Mouse (Mus musculus): ENCODE measurements at regions not wholly inside any gene's neighbourhood (a gene's known extent, or its start where the extent isn't known, plus 50 kb on each side); places are given as distances from the start of the nearest gene placed in this dataset.

DNA sequence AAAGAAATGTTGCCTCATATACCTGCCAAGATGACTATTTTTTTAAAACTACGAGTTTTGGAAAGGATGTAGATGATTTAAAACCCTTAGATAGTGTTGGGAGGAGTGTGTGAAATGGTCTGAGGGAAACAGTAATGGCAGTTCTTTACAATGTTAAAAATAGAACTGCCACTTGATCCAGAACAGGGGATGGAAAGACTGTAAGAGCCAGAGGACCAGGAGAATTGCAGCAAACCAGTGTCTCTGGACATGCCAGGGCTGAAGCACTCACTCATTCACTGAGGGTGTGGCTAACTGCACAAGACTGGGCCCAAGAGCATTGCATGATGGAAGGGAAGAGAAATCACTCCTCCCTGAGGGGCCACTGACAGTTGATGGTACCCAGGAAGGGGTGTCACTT is 53.9 kb upstream of the Rasgef1b start:
- no peak for DNase-seq (ENCODE audit: low read depth)

DNA sequence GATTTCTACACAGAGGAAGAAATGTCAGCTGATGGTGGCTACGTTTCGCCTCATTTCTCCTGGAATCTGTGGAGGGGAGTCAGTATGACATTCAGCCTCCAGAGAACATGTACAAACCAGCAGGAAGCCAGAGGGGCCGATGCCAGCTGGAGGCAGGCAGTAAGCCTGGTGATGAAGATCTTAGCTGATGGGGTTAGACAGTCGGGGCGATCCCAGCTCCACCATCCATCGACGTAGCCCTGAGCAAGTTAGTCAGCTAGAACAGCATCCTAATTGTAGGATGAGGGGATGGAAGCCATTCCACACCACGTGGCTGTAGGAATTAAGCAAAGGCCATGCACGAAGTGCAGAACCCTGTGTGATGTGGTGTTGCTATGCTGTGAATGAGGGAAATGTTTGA is 57.0 kb upstream of the Rasgef1b start:
- DNase-seq (ENCODE audit: low read depth), result no peak

DNA sequence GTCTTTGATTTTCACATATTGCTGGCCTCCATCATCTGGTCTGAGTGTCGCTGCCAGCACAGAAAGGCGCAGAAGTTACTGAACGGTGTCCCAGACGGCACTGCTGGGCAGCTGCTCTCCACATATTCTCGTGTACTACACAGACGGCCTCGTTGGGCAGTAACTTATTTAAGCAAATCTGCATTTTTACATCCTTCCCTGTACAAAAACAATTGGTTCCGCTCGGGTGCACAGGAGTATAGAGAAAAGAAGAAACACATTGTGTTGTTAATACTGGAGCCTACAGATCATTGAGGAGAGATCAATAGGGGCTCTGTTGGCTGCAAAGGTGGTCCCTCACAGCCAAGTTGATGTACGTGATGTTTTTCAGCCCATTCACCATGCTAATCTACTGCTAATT is 58.4 kb upstream of the Rasgef1b start:
- DNase-seq (ENCODE audit: low read depth), result no peak

DNA sequence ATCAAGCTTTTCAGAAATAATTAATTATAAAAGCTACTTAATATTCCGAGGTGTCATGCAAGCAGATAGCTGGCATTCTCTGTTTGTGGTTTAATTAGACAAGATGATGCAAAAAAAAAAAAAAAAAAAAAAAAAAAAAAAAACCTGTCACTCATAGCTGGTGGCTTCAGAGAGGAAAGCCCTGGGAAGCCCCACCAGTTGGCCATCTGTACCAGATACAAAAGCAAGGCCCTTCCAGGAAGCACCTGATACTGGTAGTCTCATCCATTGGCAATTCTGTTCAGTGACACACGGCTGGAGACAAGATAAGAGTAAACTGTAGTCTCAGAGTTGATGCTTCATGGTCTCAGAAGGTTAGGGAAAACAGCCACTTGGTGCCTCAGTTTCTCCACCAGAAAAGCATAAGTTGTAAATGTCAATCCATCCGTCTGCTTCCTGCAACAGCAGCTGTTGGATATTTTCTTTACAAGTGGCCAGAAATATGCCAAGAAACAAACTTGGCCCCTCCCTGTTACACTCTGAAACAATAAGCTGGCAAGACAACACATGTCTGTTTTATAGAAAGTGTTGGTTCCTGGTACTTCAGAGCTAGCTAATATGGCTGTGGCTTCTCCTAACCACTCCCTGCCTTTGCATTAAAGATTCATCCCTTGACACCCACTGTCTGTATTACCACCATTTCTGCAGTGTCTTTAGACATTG is 59.0 kb upstream of the Rasgef1b start:
- no peak for DNase-seq (ENCODE audit: low read depth)

DNA sequence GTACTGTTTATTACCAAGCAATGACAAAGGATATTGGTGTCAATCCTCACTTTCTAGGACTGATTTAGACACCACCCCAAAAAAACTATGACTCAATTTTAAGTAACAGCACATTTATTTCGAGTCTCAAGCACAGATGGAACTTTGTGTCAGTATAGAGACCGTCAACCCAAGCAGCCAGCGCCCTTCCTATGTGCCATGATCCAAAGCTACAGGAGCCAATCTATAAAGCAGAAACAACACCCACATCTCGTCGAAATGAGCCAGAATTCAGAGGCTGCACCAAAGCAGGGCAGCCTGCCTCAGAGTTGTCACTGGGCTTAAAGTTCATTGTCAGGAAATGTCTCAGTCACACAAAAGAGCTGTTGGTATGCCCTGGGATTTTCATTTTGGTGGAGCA is 61.9 kb upstream of the Rasgef1b start:
- DNase-seq (ENCODE audit: low read depth), result no peak

DNA sequence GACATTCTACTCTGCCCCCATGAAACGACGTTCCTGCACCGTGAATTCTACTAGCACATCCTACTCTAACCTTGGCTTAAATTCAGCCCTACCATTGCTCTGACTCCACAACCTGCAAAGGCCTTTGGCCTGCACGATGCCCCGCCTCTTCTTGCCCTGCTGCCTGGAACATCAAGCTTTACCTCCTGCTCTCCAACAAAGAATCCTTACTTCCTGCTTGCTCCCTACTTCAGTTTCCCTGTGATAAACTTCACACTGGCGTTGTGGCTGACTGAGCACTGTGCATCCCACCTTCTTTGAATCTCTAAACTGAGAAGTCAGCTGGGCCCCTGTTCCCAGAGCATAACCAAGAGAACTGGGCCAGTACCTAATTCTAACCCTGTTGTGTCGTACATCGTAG is 71.7 kb upstream of the Rasgef1b start:
- no peak for DNase-seq (ENCODE audit: low read depth)

DNA sequence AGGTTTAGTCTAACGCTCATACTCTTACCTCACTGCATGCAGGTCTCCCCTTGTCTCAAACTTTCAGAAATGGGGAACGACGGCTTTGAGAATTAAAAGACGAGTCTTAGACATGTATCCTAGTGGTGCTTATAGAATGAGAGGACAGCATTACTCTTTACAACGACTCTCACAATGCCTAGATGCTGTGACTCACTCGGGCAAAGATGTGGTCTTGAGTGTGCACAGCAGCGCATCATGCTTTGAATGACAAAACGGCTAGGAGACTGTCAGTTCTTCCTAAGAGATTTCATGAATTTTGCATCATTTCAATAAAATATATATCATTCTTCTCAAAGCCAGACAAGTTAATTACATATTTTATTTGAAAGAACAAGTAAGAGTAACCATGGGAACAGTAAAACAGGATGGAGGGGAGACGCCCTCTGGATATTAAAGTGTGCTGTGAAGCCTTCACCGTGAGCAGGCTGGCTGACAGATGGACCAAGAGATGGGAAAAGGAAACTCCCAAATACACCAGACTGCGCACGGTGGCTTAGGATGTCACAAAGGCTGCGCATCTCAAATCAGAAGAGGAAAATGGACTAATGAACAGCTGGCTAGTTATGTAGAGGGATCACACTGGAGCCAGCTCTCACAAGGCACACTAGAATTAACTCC is 73.1 kb upstream of the Rasgef1b start:
- DNase-seq (ENCODE audit: low read depth), result no peak

DNA sequence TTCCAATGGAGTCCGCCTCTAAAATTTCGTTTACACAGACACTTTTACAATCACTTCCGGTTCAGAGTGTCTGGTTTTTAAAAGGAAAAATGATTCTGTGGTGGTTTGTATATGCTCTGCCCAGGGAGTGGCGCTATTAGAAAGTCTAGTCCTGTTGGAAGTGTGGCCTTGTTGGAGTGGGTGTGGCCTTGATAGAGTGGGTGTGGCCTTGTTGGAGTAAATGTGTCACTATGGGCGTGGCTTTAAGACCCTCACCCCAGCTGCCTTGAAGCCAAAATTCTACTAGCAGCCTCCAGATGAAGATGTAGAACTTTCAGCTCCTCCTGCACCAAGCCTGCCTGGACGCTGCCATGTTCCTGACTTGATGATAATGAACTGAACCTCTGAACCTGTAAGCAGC is 79.2 kb upstream of the Vamp9 start:
- no peak for DNase-seq (ENCODE audit: low read depth)

DNA sequence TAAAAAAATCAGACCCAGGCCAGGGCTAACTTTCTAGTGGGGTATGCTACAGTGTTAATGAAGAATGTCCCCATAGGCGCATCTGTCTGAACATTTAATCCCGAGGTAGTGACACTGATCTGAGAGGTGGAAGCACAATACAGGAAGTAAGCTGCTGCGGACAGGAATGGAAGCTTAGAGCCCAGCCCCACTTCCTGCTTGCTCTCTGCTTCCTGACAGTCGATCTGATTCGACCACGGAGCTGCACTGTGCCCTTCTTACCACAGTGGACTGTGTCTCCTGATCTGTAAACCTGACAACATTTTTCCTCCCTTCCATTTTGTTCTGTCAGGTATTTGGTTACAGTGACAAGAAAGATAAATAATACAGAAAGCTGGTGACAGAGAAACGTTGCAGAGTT is 77.5 kb upstream of the Vamp9 start:
- peak; percentile 54 for DNase-seq (ENCODE audit: low read depth)

DNA sequence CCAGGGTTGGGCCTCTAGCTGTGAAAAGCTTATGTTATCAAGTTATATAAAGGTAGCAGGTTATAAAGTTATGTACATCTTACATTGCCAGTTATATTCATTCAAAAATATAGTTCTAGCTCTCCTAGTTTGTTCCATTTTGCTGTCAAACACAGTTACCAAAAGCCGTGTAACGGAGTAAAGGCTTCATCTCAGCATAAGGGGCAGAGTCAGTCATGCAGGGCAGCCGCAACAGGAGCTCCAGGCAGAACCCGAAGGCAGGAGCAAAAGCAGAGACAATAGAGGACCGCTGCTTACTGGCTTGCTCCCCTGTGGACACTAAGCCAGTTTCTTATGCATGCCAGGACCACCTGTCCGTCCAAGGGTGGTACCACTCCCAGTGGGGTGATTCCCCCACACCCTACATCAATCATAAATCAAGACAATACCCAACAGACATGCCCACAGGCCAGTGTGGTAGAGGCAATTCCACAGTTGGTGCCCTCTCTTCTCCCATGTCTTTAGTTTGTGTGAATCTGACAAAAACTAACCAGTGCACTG is 67.7 kb upstream of the Vamp9 start:
- no peak for DNase-seq (ENCODE audit: low read depth)

DNA sequence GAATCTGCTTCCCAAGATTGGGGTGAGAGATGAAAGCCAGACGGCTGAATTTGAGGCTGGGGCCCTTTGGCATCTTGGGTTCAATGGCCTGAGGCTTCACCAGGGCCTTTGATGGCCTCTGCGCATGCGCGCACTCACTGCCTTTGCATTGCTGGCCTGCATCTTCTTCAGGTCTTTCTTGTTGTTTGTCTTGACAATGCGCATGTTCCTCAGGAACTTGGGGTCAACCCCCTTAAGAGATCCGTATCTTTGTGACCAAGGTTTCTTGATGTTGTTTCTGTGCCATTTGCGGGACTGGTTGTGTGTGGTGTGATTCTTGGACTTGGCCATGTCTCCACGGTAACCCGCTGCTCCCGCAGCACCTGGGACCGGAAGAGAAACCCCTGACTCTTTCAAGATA is 66.4 kb upstream of the Vamp9 start:
- no peak for DNase-seq (ENCODE audit: low read depth)

DNA sequence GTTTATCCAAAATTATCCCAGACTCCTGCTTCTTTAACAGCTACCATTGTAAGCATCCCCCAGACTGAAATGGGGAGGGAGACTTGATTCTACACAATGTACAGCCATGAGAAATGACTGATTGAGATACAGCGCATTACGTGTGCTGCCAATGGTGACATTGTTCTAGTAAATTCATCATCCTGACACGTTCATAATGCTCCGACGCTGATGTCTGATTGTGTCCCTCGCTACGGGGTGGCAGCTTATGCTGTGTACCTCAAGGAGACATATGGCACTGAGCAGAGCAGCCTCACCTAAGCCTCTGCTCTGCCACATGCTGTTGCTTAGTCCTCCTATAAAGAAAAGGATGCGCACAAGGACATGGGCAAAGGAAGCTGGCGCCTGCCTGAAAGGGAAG is 65.2 kb upstream of the Vamp9 start:
- no peak for DNase-seq (ENCODE audit: low read depth)

DNA sequence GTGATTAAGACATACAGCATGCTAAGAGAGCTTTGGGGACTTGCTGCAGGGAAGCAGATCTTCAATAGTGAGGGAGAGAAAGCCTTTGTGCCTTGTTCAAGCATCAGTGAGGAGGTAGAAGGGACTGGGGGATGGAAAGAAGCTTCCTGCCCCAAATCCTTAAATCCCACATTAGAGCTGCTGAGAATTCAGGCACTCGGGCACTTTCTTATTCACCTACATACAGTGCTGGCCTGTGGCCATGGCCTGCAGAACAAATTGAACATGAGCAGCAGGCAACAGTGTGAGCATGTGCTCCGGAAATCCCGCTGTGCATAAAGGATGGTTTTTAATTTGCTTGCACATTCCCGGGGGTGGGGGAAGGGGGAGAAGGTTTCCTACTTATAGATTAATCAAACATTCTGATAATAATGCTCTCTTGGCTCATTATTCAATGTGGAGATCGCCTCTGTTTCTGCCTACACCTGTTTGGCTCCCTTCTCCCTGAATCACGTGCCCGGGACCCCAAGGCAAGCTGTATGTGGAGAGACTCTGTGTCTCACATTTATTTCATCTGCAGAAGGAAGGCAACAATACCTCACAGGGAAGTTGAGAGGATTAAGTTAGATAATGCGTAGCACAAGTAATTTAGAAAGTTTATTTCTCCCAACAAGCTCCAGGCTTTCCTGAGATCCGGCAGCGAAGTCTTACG is 60.3 kb upstream of the Vamp9 start:
- no peak for DNase-seq (ENCODE audit: low read depth)

DNA sequence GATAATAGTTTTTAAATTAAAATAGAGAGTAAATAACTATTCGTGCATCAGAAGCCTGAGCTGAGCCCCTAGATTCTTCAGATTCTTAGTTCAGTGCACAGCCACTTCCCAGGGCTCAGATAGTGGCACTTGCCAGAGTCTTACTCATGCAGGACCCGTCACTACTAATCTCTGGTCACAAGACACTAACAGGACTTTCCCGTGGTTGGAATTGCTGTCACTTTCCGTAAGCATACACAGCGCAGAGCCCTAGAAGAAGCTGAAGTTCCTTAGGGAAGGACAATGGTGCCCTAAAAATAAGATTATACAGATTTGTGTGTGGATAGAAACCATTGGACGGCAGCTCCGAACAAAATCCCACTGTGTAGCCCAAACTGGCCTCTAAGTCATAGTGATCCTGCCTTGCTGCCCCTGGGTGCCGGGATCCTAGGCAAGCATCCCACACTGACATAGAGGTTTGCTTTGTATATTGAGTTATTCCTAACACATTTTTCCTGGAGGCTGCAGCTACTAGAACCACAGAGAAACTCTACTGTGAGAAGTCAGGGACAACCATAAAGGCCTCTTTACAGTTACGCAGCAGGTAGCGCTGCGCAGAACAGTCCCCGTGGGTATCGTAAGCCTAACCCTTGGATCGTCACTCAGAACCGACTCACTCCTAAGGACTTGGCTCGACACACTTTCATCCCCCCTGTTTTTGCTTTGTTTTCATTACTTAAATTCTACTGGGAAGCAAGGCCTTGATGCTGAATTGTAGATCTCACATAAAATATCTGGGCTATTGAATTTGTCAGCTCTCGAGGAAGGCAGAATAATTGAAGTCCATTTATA is 57.7 kb upstream of the Vamp9 start:
- no peak for DNase-seq (ENCODE audit: low read depth)

DNA sequence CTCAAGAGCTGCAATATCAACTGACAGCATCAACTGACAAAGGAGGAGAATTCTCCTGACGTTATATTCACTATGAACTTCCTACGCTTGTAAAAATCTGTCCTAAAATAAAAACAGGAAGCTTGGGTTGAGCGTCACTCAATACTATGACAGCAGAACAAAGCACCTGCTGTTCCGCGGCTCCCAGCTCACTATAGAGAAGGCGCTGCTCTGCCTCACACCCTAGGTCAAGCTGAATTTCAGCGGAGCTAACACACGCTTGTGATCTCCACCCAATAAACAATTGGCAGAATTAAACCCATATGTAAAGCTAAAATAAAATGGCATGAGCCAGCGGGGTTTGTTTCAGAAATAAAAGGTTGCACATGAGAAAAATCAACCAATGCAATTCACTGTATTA is 57.1 kb upstream of the Vamp9 start:
- DNase-seq (ENCODE audit: low read depth), result peak; percentile 23

DNA sequence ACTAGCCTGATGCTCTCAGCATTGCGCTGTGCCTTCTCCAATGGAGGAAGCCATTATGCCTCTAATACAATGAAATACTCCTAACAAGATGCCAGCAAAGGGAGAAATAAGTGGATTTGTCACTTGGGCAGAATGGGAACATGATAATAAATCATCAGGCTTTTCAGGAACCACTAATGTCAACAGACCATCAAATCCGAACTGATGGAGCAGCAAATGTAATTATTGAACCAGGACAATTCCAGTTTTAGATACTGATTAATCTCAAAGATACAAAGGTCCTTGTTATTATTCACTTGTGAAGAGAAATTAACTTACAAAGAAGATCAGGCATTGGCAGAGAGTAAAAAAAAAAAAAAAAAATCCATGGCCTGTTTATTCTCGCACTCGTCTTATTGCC is 53.7 kb upstream of the Vamp9 start:
- no peak for DNase-seq (ENCODE audit: low read depth)
